Mouse (Mus musculus) ES-Bruce4 (cell line): ENCODE data around the gene Mcfd2.

ENCODE experiments used
- CTCF ChIP-seq: IDR thresholded peaks from one replicate; pipeline ENCODE4 v1.8.1; 2011; ENCODE audit warnings: low read depth, low read length
- POLR2A ChIP-seq: IDR thresholded peaks from one replicate; pipeline ENCODE4 v1.8.1; 2011; ENCODE audit warnings: low read length; ENCODE audit not compliant: insufficient read depth

GRCm38 (mm10) chr17:87314121-87314520 is 48.4 kb upstream of the Mcfd2 start:
- TF ChIP-seq CTCF (no peak), POLR2A (no peak)
